Mouse (Mus musculus) MEL (cell line): Measurements from ENCODE around the gene Vrk2. TPM values are rescaled to one million over a fixed set of nuclear protein-coding genes. Genes with fewer than 3 reads are reported as not detected.

Source experiments
- DNase-seq: peaks from one replicate; pipeline ENCODE4 v3.0.0; 2011; ENCODE audit warnings: low read depth, low spot score
- H3K27ac ChIP-seq: 2 replicates; pipeline ENCODE4 v1.5.1; 2012; ENCODE audit warnings: low read depth, mild to moderate bottlenecking, control low read depth, low read length, moderate library complexity; ENCODE audit not compliant: control insufficient read depth
- H3K27me3 ChIP-seq, 2 experiments: fragments of 150-350 bp in 1 of 2; sonication (generic) in 1 of 2; 2 replicates each; pipeline ENCODE4 v1.6.1; 2012; ENCODE audit warnings: low read length in 2 of 2, mild to moderate bottlenecking in 2 of 2, improper control_type of control experiment in 1 of 2, moderate library complexity in 1 of 2; ENCODE audit not compliant: insufficient read depth in 2 of 2, control insufficient read depth in 1 of 2
- H3K36me3 ChIP-seq, 2 experiments: 2 replicates each; pipeline ENCODE4 v1.6.1; 2012 to 2014; ENCODE audit warnings: low read length in 2 of 2, improper control_type of control experiment in 1 of 2, inconsistent platforms in 1 of 2, mild to moderate bottlenecking in 1 of 2; ENCODE audit not compliant: insufficient read depth in 2 of 2, control insufficient read depth in 1 of 2
- H3K4me1 ChIP-seq, 2 experiments: fragments of 150-350 bp in 1 of 2; sonication (generic) in 1 of 2; 2 replicates each; pipeline ENCODE4 v1.6.1; 2012; ENCODE audit warnings: low read length in 2 of 2, improper control_type of control experiment in 1 of 2, mild to moderate bottlenecking in 1 of 2; ENCODE audit not compliant: insufficient read depth in 2 of 2, control insufficient read depth in 1 of 2
- H3K4me3 ChIP-seq, 2 experiments: fragments of 150-350 bp in 1 of 2; sonication (generic) in 1 of 2; 2 replicates each; pipeline ENCODE4 v1.5.1; 2012; ENCODE audit warnings: low read depth in 2 of 2, low read length in 2 of 2, mild to moderate bottlenecking in 2 of 2, moderate library complexity in 2 of 2, control low read depth in 1 of 2, improper control_type of control experiment in 1 of 2; ENCODE audit not compliant: control insufficient read depth in 1 of 2, insufficient read depth in 1 of 2
- H3K79me2 ChIP-seq: 2 replicates; pipeline ENCODE4 v1.6.1; 2012; ENCODE audit warnings: mild to moderate bottlenecking, low read length, moderate library complexity; ENCODE audit not compliant: control insufficient read depth, poor library complexity, insufficient read depth
- H3K9ac ChIP-seq: 2 replicates; pipeline ENCODE4 v1.6.1; 2012; ENCODE audit warnings: low read depth, mild to moderate bottlenecking, control low read depth, low read length, moderate library complexity; ENCODE audit not compliant: control insufficient read depth, poor library complexity, severe bottlenecking
- H3K9me3 ChIP-seq: fragments of 150-350 bp; sonication (generic); replicated peaks from 2 replicates; pipeline ENCODE4 v1.6.1; 2012; ENCODE audit warnings: mild to moderate bottlenecking, low read length, improper control_type of control experiment, moderate library complexity; ENCODE audit not compliant: insufficient read depth
- BHLHE40 ChIP-seq: IDR thresholded peaks from 2 replicates; pipeline ENCODE4 v1.6.1; 2012; ENCODE audit warnings: low read depth, mild to moderate bottlenecking, inconsistent platforms, low read length, improper control_type of control experiment, borderline replicate concordance
- CHD1 ChIP-seq: IDR thresholded peaks from 2 replicates; pipeline ENCODE4 v1.6.1; 2012; ENCODE audit warnings: low read depth, mild to moderate bottlenecking, inconsistent platforms, low read length, improper control_type of control experiment
- CHD2 ChIP-seq: IDR thresholded peaks from 2 replicates; pipeline ENCODE4 v1.6.1; 2011; ENCODE audit warnings: low read length, improper control_type of control experiment
- E2F4 ChIP-seq: IDR thresholded peaks from 2 replicates; pipeline ENCODE4 v1.6.1; 2011; ENCODE audit warnings: low read depth, low read length, improper control_type of control experiment, borderline replicate concordance
- ELF1 ChIP-seq: IDR thresholded peaks from 2 replicates; pipeline ENCODE4 v1.6.1; 2014; ENCODE audit warnings: low read depth, mild to moderate bottlenecking, inconsistent platforms, low read length, improper control_type of control experiment, moderate library complexity
- EP300 ChIP-seq, 2 experiments: IDR thresholded peaks; 2 replicates each; pipeline ENCODE4 v1.6.1; 2011; ENCODE audit warnings: improper control_type of control experiment in 2 of 2, low read length in 2 of 2, low read depth in 1 of 2, mild to moderate bottlenecking in 1 of 2
- ETS1 ChIP-seq: IDR thresholded peaks from 2 replicates; pipeline ENCODE4 v1.6.1; 2012; ENCODE audit warnings: low read depth, mild to moderate bottlenecking, inconsistent platforms, low read length, improper control_type of control experiment, moderate library complexity
- GABPA ChIP-seq: IDR thresholded peaks from 2 replicates; pipeline ENCODE4 v1.6.1; 2012; ENCODE audit warnings: low read depth, mild to moderate bottlenecking, inconsistent platforms, low read length, improper control_type of control experiment, moderate library complexity
- GATA1 ChIP-seq: IDR thresholded peaks from 2 replicates; pipeline ENCODE4 v1.6.1; 2011; ENCODE audit warnings: low read depth, low read length, improper control_type of control experiment
- HCFC1 ChIP-seq: IDR thresholded peaks from 2 replicates; pipeline ENCODE4 v1.6.1; 2012; ENCODE audit warnings: low read depth, mild to moderate bottlenecking, inconsistent platforms, low read length, improper control_type of control experiment, moderate library complexity
- KAT2A ChIP-seq: conservative IDR thresholded peaks from 2 replicates; pipeline ENCODE4 v1.6.1; 2012; ENCODE audit warnings: low read depth, low read length, improper control_type of control experiment, inconsistent platforms
- MAFK ChIP-seq: IDR thresholded peaks from 2 replicates; pipeline ENCODE4 v1.6.1; 2011; ENCODE audit warnings: low read depth, mild to moderate bottlenecking, low read length, improper control_type of control experiment, borderline replicate concordance
- MAX ChIP-seq: IDR thresholded peaks from 2 replicates; pipeline ENCODE4 v1.6.1; 2011; ENCODE audit warnings: low read length, improper control_type of control experiment
- MEF2A ChIP-seq: IDR thresholded peaks from 2 replicates; pipeline ENCODE4 v1.6.1; 2014; ENCODE audit warnings: low read depth, mild to moderate bottlenecking, inconsistent platforms, low read length, improper control_type of control experiment; ENCODE audit not compliant: poor library complexity, insufficient replicate concordance, severe bottlenecking; ENCODE audit errors: extremely low read depth
- MXI1 ChIP-seq: IDR thresholded peaks from 2 replicates; pipeline ENCODE4 v1.6.1; 2011; ENCODE audit warnings: mild to moderate bottlenecking, low read depth, low read length, improper control_type of control experiment
- MYB ChIP-seq: IDR thresholded peaks from 2 replicates; pipeline ENCODE4 v1.6.1; 2011; ENCODE audit warnings: mild to moderate bottlenecking, low read depth, low read length, improper control_type of control experiment
- NRF1 ChIP-seq: IDR thresholded peaks from 2 replicates; pipeline ENCODE4 v1.6.1; 2014; ENCODE audit warnings: low read depth, mild to moderate bottlenecking, inconsistent platforms, low read length, improper control_type of control experiment, moderate library complexity; ENCODE audit not compliant: poor library complexity, insufficient read depth, severe bottlenecking
- POLR2AphosphoS2 ChIP-seq: IDR thresholded peaks from 2 replicates; pipeline ENCODE4 v1.6.1; 2011; ENCODE audit warnings: low read length, improper control_type of control experiment
- RCOR1 ChIP-seq: IDR thresholded peaks from 2 replicates; pipeline ENCODE4 v1.6.1; 2012; ENCODE audit warnings: low read depth, mild to moderate bottlenecking, inconsistent platforms, low read length, improper control_type of control experiment
- SMC3 ChIP-seq: IDR thresholded peaks from 2 replicates; pipeline ENCODE4 v1.6.1; 2011; ENCODE audit warnings: low read depth, low read length, improper control_type of control experiment
- USF1 ChIP-seq: IDR thresholded peaks from 2 replicates; pipeline ENCODE4 v1.6.1; 2014; ENCODE audit warnings: low read depth, mild to moderate bottlenecking, inconsistent platforms, low read length, improper control_type of control experiment, moderate library complexity
- ZNF384 ChIP-seq: IDR thresholded peaks from 2 replicates; pipeline ENCODE4 v1.6.1; 2012; ENCODE audit warnings: low read depth, mild to moderate bottlenecking, inconsistent platforms, low read length, improper control_type of control experiment
- polyA plus RNA-seq, 2 experiments: library from polyadenylated mRNA; stranded (reverse) in 1 of 2; unstranded in 1 of 2; fragments of >175 nt in 1 of 2; fragments of >200 nt in 1 of 2; gene quantifications; 2 replicates each; pipeline versions ENCODE4 v1.2.1 to v1.2.4; 2012; ENCODE audit warnings: low replicate concordance in 2 of 2, low read depth in 1 of 2; ENCODE audit not compliant: insufficient read length in 2 of 2, insufficient read depth in 1 of 2, missing spikeins in 1 of 2
- total RNA-seq: library from RNA; depleted of rRNA; stranded (reverse); fragments of 300-350 nt; gene quantifications from 2 replicates; pipeline ENCODE4 v1.2.3, GENCODE M21; 2012

The Vrk2 gene
- total and polyA plus RNA-seq, 3 experiments: 19.6 to 20.6 TPM; not detected in 1

DNA sequence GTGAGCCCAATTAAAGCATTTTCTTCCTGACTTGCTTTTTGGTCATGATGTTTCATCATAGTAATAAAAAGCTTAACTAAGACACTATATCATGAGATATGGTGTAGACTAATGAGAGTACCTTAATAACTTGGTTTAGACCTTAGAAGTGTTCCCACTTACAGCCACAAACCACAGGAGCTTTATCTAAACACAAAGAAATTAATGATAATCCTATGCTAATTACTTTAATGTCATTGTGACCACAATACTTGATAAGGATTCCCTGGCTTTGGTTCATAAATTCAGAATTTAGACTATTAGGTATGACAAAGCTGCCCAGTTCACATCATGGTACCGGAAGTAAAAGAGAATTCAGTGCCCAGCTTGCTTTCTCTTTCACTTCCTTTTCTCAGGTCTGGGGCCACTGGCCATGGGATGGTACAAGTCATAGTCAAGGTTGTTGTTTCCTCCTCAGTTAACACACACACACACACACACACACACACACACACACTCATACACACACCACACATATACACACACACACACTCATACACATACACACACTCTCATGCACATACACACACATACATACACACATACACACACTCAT is 10.4 kb upstream of the Vrk2 start:
- Histone ChIP-seq H3K79me2 (no peaks in the 10 kb centered on the region), H3K27ac (no peak overlapping the region), H3K27me3 (no peaks in the 10 kb centered on the region), H3K4me3 (no peak overlapping the region), H3K9me3 (no peaks in the 10 kb centered on the region), H3K4me1 (peaks cover 21 to 24% of the 10 kb centered on the region in 2 experiments), H3K9ac (no peak overlapping the region), H3K36me3 (peaks cover 0 to 30% of the 10 kb centered on the region in 2 experiments; a peak in 2 of 4 replicates)
- TF ChIP-seq ETS1 (peak; percentile 33; the same call in 1 of the 2 replicates), MYB (no peak), HCFC1 (no peak), EP300 (IDR thresholded peaks at IDR 0.05; ENCODE audit: low read depth in 1 of 2, low read length in 2 of 2) (peak; percentile 62 to 63; a peak in 1 of 4 replicates), MEF2A (no peak), E2F4 (no peak), BHLHE40 (no peak), KAT2A (no peak), GATA1 (peak; percentile 69; the same call in 1 of the 2 replicates), RCOR1 (peak; percentile 93)
- peak; percentile 49 for DNase-seq

DNA sequence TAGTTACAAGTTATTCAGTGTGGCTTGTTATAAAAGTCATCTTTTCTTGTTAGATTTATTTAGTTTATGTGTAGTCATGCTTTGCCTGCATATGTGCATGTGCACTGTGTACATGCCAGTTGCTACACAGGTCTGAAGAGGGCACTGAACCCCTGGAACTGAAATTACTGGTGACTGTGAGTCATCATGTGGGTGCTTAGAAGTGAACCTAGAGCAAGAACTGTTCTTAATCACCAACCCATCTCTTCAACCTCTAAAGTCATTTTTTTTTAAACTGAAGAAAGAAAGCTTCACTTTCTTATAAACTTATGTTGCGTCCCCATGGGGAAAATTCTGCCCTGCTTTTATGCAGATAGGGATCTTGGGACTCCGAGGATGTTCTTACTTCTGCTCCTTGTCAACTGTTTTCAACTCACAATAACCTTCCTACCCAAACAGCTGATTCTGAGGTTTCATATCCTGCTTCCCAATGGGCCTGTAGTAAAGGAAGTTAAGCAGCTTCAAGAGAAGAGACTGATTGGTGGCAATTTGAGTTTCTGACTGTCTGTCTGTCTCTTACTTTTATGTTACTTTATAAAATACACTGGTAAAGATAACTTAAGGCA is 7.9 kb upstream of the Vrk2 start:
- Histone ChIP-seq H3K27ac (no peak overlapping the region), H3K27me3 (no peaks in the 10 kb centered on the region), H3K4me1 (peaks cover 35% of the 10 kb centered on the region in 2 experiments), H3K9me3 (no peaks in the 10 kb centered on the region), H3K4me3 (no peak overlapping the region), H3K9ac (no peak overlapping the region), H3K36me3 (peaks cover 0 to 50% of the 10 kb centered on the region in 2 experiments; a peak in 2 of 4 replicates), H3K79me2 (no peaks in the 10 kb centered on the region)
- no peak for DNase-seq
- no peak for TF ChIP-seq ZNF384
- no peak for TF ChIP-seq USF1
- TF ChIP-seq HCFC1: no peak

DNA sequence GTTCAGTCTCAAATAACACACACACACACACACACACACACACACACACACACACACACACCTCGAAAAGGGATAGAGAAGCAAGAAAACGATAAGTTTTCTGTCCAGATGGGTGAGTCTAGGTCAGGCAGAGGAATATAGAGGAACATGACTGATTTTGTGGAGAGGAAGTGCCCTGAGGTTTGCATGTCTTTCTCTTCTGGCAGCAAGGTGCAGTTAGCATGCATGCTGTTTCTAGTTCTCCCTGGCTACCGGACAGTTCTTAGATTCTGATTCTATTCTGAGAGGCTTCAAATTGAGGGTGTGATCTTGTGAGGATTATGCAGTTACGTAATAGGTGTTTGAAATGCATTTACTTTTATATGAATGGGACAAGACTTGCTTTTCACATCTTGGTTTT is 6.9 kb upstream of the Vrk2 start:
- no peaks in the 10 kb centered on the region for H3K9me3 ChIP-seq
- no peak overlapping the region for H3K27ac ChIP-seq
- no peak overlapping the region for H3K4me3 ChIP-seq
- H3K36me3 ChIP-seq: peaks cover 0 to 55% of the 10 kb centered on the region in 2 experiments; a peak in 2 of 4 replicates
- peaks cover 35% of the 10 kb centered on the region in 2 experiments for H3K4me1 ChIP-seq
- no peaks in the 10 kb centered on the region for H3K27me3 ChIP-seq
- DNase-seq: peak; percentile 81
- H3K79me2 ChIP-seq: no peaks in the 10 kb centered on the region
- 0 out of 2 replicates have a peak overlapping the region, but pooled peaks have one; percentile 4 for H3K9ac ChIP-seq
- TF ChIP-seq CHD2: no peak
- no peak for TF ChIP-seq MEF2A
- peak; percentile 59; the same call in 1 of the 2 replicates for TF ChIP-seq RCOR1
- peak; percentile 29 to 41; a peak in 3 of 4 replicates for TF ChIP-seq EP300 (IDR thresholded peaks at IDR 0.05; ENCODE audit: low read depth in 1 of 2, low read length in 2 of 2)
- no peak for TF ChIP-seq SMC3
- no peak for TF ChIP-seq MAX
- no peak for TF ChIP-seq ZNF384
- no peak for TF ChIP-seq GABPA
- no peak for TF ChIP-seq MAFK
- no peak for TF ChIP-seq POLR2AphosphoS2
- TF ChIP-seq CHD1: no peak
- no peak for TF ChIP-seq NRF1
- no peak for TF ChIP-seq MXI1
- 0 out of 2 replicates have a peak, but pooled peaks have one; percentile 11 for TF ChIP-seq ELF1
- no peak for TF ChIP-seq HCFC1
- no peak for TF ChIP-seq KAT2A
- TF ChIP-seq E2F4: no peak
- 0 out of 2 replicates have a peak, but pooled peaks have one; percentile 21 for TF ChIP-seq ETS1
